Mouse (Mus musculus) stomach, embryonic 14.5 days (tissue): ENCODE results near the gene Tmem236. TPM values are rescaled to one million over a fixed set of nuclear protein-coding genes. Genes with fewer than 3 reads are reported as not detected.

ENCODE experiments used
- ATAC-seq: fragments of 200-750 bp; cut with Nextera tagmentation; 2 replicates; pipeline ENCODE4 v1.8.0; 2017; ENCODE audit warnings: low read depth, moderate TSS enrichment; ENCODE audit not compliant: insufficient number of reproducible peaks, insufficient read depth, low FRiP score
- H3K27ac ChIP-seq: fragments of 300-500 bp; sonication (generic); 2 replicates; pipeline ENCODE4 v1.5.1; 2014; ENCODE audit warnings: mild to moderate bottlenecking, low read length, moderate library complexity, mixed read lengths
- H3K27me3 ChIP-seq: fragments of 300-500 bp; sonication (generic); 2 replicates; pipeline ENCODE4 v1.6.1; 2014; ENCODE audit warnings: low read length, control low read depth, mixed read lengths; ENCODE audit not compliant: control insufficient read depth, insufficient read depth
- H3K36me3 ChIP-seq: fragments of 300-500 bp; sonication (generic); 2 replicates; pipeline ENCODE4 v1.6.1; 2014; ENCODE audit warnings: mild to moderate bottlenecking, control low read depth, low read length, moderate library complexity, mixed read lengths; ENCODE audit not compliant: control insufficient read depth, insufficient read depth
- H3K4me1 ChIP-seq: fragments of 300-500 bp; sonication (generic); 2 replicates; pipeline ENCODE4 v1.6.1; 2014; ENCODE audit warnings: low read length, control low read depth, mixed read lengths; ENCODE audit not compliant: control insufficient read depth, insufficient read depth
- H3K4me2 ChIP-seq: fragments of 300-500 bp; sonication (generic); replicated peaks from 2 replicates; pipeline ENCODE4 v1.6.1; 2014; ENCODE audit warnings: low read depth, low read length, control low read depth
- H3K4me3 ChIP-seq: fragments of 300-500 bp; sonication (generic); 2 replicates; pipeline ENCODE4 v1.5.1; 2014; ENCODE audit warnings: low read depth, low read length, control low read depth
- H3K9ac ChIP-seq: fragments of 300-500 bp; sonication (generic); replicated peaks from 2 replicates; pipeline ENCODE4 v1.6.1; 2014; ENCODE audit warnings: low read depth, mild to moderate bottlenecking, control low read depth, low read length, moderate library complexity, mixed read lengths
- H3K9me3 ChIP-seq: fragments of 300-500 bp; sonication (generic); 2 replicates; pipeline ENCODE4 v1.6.1; 2016; ENCODE audit warnings: low read depth, low read length, control low read depth; ENCODE audit not compliant: control insufficient read depth
- WGBS: fragments of 180-500 bp; shearing (Covaris S2); extraction: QIAGEN DNeasy Blood & Tissue Kit; methylation state at CpG from one replicate; pipeline ENCODE4 v1.1.7; 2014; 5-methylcytosine and 5-hydroxymethylcytosine counted together
- polyA plus RNA-seq: library from polyadenylated mRNA; unstranded; fragments of >200 nt; fragmentation: Nextera tagmentation; extraction: Ambion mirVana; gene quantifications from 2 replicates; pipeline ENCODE4 v1.2.1, GENCODE M21; 2014

Tmem236 gene
- polyA plus RNA-seq, 1 experiment from 2014 or later = 0.26 TPM

- WGBS = 81% methylated on average over 3 of the region's 4 CpGs
- H3K36me3 ChIP-seq = no peaks in the 10 kb centered on the region
- no peak overlapping the region for H3K9ac ChIP-seq
- no peaks in the 10 kb centered on the region for H3K27me3 ChIP-seq
- H3K4me2 ChIP-seq = no peak overlapping the region
- no peak overlapping the region for H3K27ac ChIP-seq
- no peaks in the 10 kb centered on the region for H3K4me1 ChIP-seq
- no peak for ATAC-seq
- H3K9me3 ChIP-seq = no peaks in the 10 kb centered on the region
- H3K4me3 ChIP-seq = no peak overlapping the region
Observed at GRCm38 (mm10) chr2:14224387-14224786, 50.1 kb downstream of the Tmem236 start.

GRCm38 (mm10) chr2:14228495-14228894 is 54.2 kb downstream of the Tmem236 start:
- no peak for ATAC-seq
- Histone ChIP-seq H3K9ac (no peak overlapping the region), H3K9me3 (no peaks in the 10 kb centered on the region), H3K4me1 (no peaks in the 10 kb centered on the region), H3K4me2 (no peak overlapping the region), H3K36me3 (no peaks in the 10 kb centered on the region), H3K4me3 (no peak overlapping the region), H3K27me3 (no peaks in the 10 kb centered on the region), H3K27ac (no peak overlapping the region)
- whole genome bisulfite sequencing = 58% methylated on average over 6 of the region's 6 CpGs

- ATAC-seq = no peak
- H3K9me3 ChIP-seq = no peaks in the 10 kb centered on the region
Observed at GRCm38 (mm10) chr2:14229149-14229548, 54.8 kb downstream of the Tmem236 start, which contains the start of gene Mrc1. Mrc1 (plus strand) TSS chr2:14229392.

GRCm38 (mm10) chr2:14229979-14230378 is 55.7 kb downstream of the Tmem236 start:
- Histone ChIP-seq H3K4me2 (no peak overlapping the region), H3K36me3 (no peaks in the 10 kb centered on the region), H3K9ac (no peak overlapping the region), H3K4me1 (no peaks in the 10 kb centered on the region), H3K27me3 (no peaks in the 10 kb centered on the region), H3K9me3 (no peaks in the 10 kb centered on the region), H3K27ac (no peak overlapping the region), H3K4me3 (no peak overlapping the region)
- ATAC-seq = no peak
- 91% methylated on average over 14 of the region's 14 CpGs for WGBS

More at GRCm38 (mm10) chr2:14229149-14229548, 54.8 kb downstream of the Tmem236 start, which contains the start of gene Mrc1:
- no peaks in the 10 kb centered on the region for H3K36me3 ChIP-seq
- no peaks in the 10 kb centered on the region for H3K27me3 ChIP-seq
- H3K4me1 ChIP-seq = no peaks in the 10 kb centered on the region
- no peak within 1 kb of the TSS for H3K4me3 ChIP-seq
- H3K27ac ChIP-seq = no peak within 1 kb of the TSS
- no peak within 1 kb of the TSS for H3K9ac ChIP-seq
- no peak within 1 kb of the TSS for H3K4me2 ChIP-seq
- 54% methylated on average over 3 of the region's 3 CpGs for whole genome bisulfite sequencing

- no peak for ATAC-seq
- Histone ChIP-seq H3K36me3 (no peaks in the 10 kb centered on the region), H3K27ac (no peak overlapping the region), H3K9ac (no peak overlapping the region), H3K4me1 (no peaks in the 10 kb centered on the region), H3K27me3 (no peaks in the 10 kb centered on the region), H3K9me3 (no peaks in the 10 kb centered on the region), H3K4me3 (no peak overlapping the region), H3K4me2 (no peak overlapping the region)
- WGBS = 94% methylated on average over 1 of the region's 1 CpGs
Observed at GRCm38 (mm10) chr2:14232897-14233296, 58.6 kb downstream of the Tmem236 start.

GRCm38 (mm10) chr2:14233983-14234382 is 59.7 kb downstream of the Tmem236 start:
- ATAC-seq = no peak
- WGBS = 63% methylated on average over 2 of the region's 2 CpGs
- no peak overlapping the region for H3K27ac ChIP-seq

GRCm38 (mm10) chr2:14235319-14235718 is 61.0 kb downstream of the Tmem236 start:
- Histone ChIP-seq H3K27me3 (no peaks in the 10 kb centered on the region), H3K27ac (no peak overlapping the region), H3K9me3 (no peaks in the 10 kb centered on the region), H3K4me1 (no peaks in the 10 kb centered on the region), H3K4me2 (no peak overlapping the region), H3K36me3 (no peaks in the 10 kb centered on the region), H3K9ac (no peak overlapping the region), H3K4me3 (no peak overlapping the region)
- 75% methylated on average over 5 of the region's 5 CpGs for WGBS
- ATAC-seq = no peak

More at GRCm38 (mm10) chr2:14233983-14234382, 59.7 kb downstream of the Tmem236 start:
- no peaks in the 10 kb centered on the region for H3K36me3 ChIP-seq
- H3K4me3 ChIP-seq = no peak overlapping the region
- H3K4me2 ChIP-seq = no peak overlapping the region
- H3K4me1 ChIP-seq = no peaks in the 10 kb centered on the region
- H3K9ac ChIP-seq = no peak overlapping the region
- no peaks in the 10 kb centered on the region for H3K27me3 ChIP-seq
- H3K9me3 ChIP-seq = no peaks in the 10 kb centered on the region

GRCm38 (mm10) chr2:14236920-14237319 is 62.6 kb downstream of the Tmem236 start:
- H3K36me3 ChIP-seq = no peaks in the 10 kb centered on the region
- WGBS = 73% methylated on average over 4 of the region's 4 CpGs
- no peak overlapping the region for H3K4me2 ChIP-seq
- no peaks in the 10 kb centered on the region for H3K4me1 ChIP-seq
- H3K27ac ChIP-seq = no peak overlapping the region
- no peak overlapping the region for H3K9ac ChIP-seq
- ATAC-seq = no peak
- H3K27me3 ChIP-seq = no peaks in the 10 kb centered on the region
- H3K4me3 ChIP-seq = no peak overlapping the region
- H3K9me3 ChIP-seq = no peaks in the 10 kb centered on the region

GRCm38 (mm10) chr2:14237723-14238122 is 63.4 kb downstream of the Tmem236 start:
- H3K27ac ChIP-seq = no peak overlapping the region
- no peaks in the 10 kb centered on the region for H3K27me3 ChIP-seq
- no peak overlapping the region for H3K4me3 ChIP-seq
- no peaks in the 10 kb centered on the region for H3K4me1 ChIP-seq
- H3K9ac ChIP-seq = no peak overlapping the region
- no peak for ATAC-seq
- H3K36me3 ChIP-seq = no peaks in the 10 kb centered on the region
- WGBS = 29% methylated on average over 4 of the region's 4 CpGs
- H3K9me3 ChIP-seq = no peaks in the 10 kb centered on the region
- H3K4me2 ChIP-seq = no peak overlapping the region
